Mouse (Mus musculus): ENCODE data around the gene Oscar. TPM values are rescaled to one million over a fixed set of nuclear protein-coding genes. Genes with fewer than 3 reads are reported as not detected.
A peak's percentile ranks its signal among the peaks of the same experiment; 100 is the strongest.

The Oscar gene
- 1 to 10 TPM in 2 of 4 experiments, under 1 TPM in 2; 0.66 to 1.5 (median 1.1) TPM for total RNA-seq (2022)

DNA sequence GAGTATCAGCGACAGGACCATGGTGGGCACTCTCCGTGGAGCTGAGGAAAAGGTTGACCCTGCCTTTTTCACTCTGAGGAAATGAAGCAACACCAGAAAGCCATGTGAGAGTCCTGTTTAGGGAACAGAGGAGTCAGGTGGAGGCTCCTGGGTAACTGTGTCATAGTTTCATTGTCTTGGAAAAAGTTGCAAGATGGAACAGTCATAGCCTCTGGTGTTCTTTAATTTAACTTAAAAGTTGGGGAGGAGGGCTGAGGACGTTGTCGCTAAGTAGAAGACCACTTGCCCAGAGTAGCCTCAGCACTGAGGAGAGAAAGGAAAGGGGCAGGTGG, at the start of gene Oscar:
Gene Oscar, minus strand, starts transcription at position 101 of the 332 bp plus-strand sequence.
- no peak for DNase-seq (ENCODE audit: low spot score in 2 of 2)

DNA sequence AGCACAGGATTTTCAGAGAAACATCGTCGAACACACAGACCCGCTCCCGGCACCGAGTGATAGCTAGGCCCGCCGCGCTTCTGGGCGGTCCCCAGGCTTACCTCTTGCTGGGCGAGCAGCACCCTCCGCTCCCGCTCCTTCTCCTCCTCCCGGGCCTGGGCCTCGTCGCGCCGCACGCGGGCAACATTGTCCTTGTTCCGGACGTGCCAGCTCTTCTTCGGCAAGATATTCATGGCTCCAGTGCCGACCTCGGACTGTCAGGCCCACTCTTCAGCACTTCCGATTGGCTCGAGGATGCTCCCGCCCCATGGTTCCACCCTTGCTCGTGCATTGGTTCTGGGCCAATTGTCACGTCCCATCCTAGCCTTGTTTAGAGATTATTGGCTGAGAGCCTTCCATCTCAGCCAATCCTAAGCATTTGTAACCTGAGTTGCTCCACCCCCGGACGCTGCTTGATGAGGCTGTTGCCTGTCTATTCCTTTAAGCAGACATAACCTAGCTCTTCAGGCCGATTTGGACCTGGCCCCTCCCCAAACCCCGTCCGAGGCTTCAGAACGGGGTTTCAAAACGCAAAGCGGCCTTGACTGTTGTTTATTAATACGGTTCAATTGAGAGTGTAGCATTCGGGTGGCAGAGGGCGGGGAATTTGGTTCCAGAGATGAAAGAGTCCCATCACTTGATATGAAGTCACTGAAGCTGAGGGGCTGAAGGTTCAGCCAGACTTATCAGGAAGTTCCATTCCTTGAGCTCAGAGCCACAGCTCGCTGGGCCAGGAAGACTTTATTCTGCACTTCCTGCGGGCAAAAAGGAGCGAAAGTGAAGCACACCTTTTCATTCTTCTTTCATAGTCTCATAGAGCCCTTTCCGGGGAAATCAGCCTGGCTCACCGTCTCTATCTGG, 49.5 kb upstream of the Oscar start, which contains the start of gene Leng1:
Gene Leng1, minus strand, starts transcription at position 626 of the 900 bp plus-strand sequence.
- peak; percentile 97 for DNase-seq (ENCODE audit: low spot score in 2 of 2)

DNA sequence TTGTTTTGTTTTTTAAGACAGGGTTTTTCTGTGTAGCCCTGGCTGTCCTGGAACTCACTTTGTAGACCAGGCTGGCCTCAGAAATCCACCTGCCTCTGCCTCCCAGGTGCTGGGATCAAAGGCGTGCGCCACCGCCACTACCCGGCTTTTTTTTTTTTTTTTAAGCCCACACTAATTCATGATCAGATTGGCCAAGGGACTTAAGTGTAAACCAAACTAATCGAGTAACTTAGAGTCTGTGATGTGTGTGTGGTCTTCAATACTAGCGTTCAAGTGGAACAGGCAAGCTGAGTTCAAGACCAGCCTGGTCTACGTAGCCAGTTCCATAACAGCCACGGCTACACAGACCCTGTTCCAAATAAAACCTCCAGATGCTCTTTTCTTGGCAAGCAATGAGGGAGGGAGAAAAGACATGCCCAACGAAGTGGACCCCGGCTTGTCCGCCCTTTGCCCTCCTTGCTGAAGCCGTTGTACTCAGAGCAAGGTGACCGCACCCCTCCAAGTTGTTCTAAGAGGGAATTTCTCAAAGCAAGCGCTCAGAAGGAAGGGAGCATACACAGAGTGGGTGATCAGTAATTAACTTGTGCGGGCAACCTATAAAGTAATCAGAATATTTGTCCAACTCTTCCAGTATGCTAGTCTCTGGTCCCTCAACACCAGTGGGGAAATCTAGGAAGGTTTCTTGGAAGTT, 48.7 kb upstream of the Oscar start:
- no peak for DNase-seq (ENCODE audit: low spot score in 2 of 2)

DNA sequence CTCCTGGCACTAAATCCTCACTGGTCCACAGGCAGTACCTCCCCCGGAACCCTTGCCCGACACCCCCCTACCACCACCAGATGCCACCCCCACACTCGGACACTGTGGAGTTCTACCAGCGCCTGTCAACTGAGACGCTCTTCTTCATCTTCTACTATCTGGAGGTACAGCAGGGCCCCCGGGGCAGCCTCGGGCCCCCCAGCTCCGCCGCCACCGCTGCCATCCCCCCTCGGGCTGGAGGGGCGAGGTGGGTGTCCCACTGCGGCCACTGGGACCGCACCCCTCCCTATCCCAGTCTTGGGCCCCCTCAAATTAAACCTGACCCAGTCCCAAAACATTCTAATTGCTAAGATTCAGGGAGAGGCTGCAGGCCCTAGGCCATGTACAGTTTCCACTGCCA, 42.6 kb upstream of the Oscar start:
- DNase-seq (ENCODE audit: low spot score in 2 of 2), result no peak

DNA sequence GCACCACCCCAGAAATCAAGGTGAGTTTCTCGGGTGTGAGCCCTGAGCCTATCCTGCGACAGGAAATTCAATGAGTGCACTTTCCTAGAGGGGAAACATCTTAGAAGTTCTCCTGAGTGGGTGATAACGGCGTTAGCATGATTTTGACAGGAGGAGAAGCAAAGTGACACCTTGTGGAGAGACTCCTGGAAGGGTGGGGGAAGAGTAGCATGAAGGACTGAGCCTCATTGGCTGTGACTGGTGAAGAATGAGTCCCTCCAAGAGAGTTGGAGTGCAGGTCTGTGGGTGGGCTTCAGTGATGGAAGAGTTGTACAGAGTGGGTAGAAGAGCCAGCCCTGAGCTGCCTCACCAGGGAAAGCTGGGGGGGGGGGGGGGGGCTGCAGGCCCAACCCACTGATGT, 41.0 kb upstream of the Oscar start:
- no peak for DNase-seq (ENCODE audit: low spot score in 2 of 2)

DNA sequence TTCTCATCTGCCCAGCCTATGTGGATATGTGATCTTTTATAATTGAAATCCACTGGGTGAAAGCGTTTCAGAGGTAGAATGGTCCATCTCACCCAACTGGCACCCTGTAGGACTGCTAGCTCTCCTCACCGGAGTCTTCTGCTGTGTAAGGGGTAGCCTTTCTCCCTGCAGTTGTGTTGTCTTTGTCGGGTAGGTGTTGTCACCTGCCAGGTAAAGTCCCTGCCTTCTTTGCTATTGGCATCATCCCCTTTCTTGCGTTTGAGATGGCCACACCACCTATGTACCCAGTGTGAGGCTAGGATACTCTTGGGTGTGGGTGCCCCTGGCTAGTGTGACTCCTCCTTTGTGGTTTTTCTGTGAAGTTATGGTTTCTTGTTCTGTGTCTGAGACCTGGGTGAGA, 30.7 kb upstream of the Oscar start:
- DNase-seq (ENCODE audit: low spot score in 2 of 2), result no peak

DNA sequence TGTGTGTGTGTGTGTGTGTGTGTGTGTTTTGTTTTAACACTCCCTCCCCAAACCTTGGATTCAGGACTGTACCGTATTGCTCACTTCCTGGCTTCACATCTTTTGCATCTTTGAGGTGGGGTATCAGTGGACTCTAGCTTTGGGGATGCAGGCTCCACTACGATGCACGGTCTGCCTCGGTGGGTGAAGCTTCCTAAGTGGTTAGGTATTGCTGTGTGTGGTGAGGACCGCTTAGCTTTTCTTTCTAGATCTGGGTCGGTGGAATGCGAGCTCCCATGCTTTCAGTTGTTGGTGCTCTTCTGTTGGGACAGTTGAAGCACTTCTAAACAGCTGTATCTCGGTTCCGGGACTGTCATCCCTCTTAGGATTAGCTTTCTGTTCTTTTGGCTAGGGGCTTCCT, 30.2 kb upstream of the Oscar start:
- no peak for DNase-seq (ENCODE audit: low spot score in 2 of 2)

DNA sequence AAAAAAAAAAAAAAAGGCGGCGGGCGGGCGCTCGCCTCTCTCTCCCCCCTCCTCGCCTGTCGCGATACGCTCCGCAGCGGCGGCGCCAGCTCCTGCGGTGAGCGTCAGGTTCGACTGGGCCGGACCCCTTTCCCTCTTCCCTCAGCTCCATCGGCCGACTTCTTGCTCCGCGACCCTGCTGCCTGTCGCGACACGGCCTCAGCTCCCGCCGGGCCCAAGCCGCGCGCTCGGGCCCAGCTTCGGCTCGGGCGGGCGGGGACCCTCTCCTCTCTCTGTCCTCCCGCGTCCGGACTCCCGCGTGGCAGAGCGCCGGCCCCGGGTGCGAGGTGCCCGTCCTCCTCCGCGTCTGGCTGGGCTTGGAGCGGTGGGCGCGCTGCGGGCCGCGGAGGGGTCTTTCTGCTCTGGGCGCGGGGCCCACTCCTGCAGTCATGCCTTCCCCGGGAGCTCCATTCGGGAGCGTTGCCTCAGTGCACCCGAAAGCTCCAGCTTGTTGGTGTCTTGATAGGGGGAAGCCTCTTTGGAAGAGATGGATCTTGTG, 29.6 kb upstream of the Oscar start:
- peak in 1 of 2 experiments; percentile 37 for DNase-seq (ENCODE audit: low spot score in 2 of 2)

DNA sequence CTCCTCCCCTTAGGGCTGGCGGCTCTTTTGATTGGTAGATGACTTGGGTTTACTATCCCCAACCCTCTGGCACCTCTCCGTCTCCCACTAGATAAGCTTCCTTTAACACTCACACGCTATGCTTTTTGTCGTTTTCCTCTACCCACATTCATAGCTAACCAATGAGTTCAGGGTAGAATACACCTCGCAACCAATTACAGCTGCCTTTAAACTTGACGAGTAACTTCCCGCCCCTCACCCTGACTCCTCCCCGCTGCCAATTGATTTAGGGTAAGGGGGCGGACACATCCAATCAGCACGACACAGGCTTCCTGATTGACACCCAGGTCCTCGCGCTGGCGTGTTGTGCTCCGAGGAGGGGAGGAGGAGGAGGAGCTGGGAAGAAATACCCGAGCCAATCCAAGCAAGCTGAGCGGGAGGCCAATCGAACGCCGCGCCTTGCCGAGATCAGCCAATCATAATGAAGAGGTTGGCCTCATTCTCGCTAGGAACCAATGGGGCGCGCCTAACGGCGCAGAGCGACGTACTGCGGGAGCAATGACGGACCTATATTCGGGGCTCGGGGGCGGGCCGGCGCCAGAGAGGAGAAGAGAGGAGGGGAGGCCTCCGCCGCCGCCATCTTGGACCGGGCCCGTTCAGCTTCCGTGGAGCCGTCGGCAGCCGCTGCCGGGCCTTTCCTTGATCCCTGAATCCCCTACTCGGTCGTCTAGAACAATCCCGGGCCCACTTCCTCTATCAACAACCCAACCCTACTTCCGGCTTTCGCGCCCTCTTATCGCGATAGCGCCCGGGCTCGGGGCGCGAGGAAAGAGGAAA, 28.9 kb upstream of the Oscar start, which contains the start of gene Cnot3:
Gene Cnot3, plus strand, starts transcription at position 597 of the 816 bp plus-strand sequence.
- peak; percentile 100 for DNase-seq (ENCODE audit: low spot score in 2 of 2)

DNA sequence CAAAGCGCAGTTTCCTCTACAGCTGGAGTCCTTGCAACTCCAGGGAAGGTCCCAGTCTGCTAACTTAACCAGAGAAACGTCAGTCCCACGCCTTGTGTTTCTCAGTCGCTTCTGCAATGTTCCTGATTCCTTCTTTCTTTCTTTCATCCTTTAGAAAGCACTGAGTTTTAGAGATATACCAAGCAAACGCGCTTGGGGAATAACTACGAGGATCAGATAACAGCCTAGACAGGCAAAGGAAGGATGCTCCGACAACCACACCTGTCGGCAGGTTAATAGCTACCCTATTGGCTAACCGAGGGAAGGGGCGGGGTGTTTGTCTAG, 28.4 kb upstream of the Oscar start:
- DNase-seq (ENCODE audit: low spot score in 2 of 2), result no peak

DNA sequence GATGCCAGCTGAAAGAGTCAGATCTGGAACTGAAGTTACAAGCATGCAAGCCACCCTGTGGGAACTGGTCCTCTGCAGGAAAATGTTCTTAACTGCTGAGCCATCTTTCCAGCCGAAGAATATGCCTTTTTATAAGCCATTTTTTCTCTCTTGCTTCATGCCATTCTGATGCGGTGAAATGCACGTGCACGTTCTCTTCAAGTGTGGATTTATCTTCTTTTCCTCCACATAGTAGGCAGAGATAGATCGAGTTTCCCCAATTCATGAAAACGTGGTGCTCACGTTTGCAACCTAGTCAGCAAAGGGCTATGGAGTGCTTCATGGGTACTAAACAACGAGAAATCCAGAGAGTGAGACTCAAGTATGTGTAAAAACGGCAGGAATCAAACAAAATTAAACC, 27.9 kb upstream of the Oscar start:
- DNase-seq (ENCODE audit: low spot score in 2 of 2), result no peak

DNA sequence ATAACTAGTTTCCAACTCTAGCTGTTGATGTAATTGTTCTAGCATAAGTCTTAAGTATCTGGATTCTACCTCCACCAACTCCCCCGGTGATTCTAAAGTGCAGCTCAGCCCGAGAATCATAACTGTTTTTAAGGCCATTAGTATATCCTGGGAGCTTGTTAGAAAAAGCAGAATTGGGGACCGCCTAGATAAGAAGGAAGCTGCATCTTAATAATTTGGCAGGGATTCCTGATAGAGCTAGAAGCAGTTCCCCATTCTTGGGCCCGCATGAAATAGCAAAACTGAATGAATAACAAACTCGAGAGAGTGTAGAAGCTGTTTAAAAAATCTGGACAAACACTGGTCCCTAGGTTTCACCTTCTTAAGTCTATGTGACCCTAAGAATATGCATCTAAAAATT, 27.5 kb upstream of the Oscar start:
- no peak for DNase-seq (ENCODE audit: low spot score in 2 of 2)

DNA sequence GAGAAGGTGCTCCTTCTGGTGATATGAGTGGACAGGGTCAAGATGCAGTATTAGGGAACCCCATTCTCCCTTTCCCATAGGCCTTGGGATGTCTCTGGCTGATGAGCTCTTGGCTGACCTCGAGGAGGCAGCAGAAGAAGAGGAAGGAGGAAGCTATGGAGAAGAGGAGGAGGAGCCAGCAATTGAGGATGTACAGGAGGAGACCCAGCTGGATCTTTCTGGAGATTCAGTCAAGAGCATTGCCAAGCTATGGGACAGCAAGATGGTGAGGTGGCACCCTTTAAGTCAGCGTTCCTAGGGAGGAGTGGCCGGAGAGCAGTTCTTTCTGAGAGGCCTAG, 14.5 kb upstream of the Oscar start:
- DNase-seq (ENCODE audit: low spot score in 2 of 2), result no peak

DNA sequence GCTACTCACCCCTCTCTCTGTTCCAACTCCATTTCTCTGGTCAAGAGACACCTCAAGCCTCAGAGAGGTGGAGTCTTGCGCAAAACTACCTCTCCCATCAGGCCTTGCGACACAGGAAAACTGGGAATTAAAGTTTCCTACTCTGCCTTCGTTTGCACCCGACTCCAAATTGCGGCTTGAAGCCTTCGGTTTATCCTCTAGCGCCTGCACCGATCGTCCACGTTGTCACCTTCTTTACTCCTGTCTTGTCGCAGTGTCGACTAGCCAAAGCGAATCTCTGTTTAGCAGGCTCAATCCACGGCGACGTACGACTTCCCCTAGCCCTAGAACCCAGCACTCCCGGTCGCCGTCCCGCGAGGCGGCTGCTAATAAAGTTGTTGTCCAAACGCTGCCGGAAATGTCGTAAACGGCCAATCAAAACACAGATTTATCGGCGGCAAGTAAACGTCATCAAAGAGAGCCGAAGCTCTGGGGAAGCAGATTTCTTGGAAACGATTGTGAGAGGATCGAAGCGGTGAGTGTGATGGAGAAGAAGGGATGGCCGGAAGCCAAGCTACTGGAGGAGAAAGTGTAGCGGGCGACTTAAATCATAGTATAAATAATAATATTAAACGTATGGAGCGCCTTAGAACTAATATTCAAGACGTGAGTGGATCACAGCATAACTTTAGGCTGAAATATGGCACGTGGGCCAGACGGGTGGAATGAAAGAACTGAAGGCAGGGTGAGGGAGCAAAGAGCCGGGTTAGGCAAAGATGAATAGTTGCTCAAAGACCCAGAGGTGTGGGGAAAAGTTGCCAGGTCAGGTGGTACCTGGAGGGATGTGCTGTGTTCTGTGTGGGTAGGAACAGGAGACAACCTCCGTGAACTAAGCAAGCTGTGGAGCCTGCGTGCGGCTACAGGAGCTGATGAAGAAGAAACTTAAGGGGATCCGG, 13.9 kb upstream of the Oscar start, which contains the start of the genes Tfpt and Prpf31:
Gene Tfpt, minus strand, starts transcription at position 387 of the 935 bp plus-strand sequence.
Gene Prpf31, plus strand, starts transcription at position 443 of the 935 bp plus-strand sequence.
- peak; percentile 93 to 95 for DNase-seq (ENCODE audit: low spot score in 2 of 2)

DNA sequence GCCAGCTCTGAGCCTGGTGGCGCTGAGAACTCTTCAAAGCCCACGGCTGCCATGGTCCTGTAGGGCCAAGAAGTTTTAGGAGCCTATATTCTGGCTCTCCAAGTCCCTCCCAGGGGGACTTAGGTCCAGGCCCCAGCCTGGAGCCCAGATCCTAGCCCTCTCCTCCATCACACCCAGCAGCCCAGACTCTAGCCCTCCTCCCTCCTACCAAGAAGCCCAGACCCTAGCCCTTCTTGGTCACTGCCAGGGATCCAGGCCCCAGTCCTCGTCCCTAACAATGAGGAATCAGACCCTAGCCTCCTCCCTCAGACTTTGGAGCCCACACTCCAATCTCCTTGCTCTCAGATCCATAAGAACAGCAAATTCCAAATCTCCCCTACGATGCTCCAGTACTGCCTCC, 13.1 kb upstream of the Oscar start:
- no peak for DNase-seq (ENCODE audit: low spot score in 2 of 2)

DNA sequence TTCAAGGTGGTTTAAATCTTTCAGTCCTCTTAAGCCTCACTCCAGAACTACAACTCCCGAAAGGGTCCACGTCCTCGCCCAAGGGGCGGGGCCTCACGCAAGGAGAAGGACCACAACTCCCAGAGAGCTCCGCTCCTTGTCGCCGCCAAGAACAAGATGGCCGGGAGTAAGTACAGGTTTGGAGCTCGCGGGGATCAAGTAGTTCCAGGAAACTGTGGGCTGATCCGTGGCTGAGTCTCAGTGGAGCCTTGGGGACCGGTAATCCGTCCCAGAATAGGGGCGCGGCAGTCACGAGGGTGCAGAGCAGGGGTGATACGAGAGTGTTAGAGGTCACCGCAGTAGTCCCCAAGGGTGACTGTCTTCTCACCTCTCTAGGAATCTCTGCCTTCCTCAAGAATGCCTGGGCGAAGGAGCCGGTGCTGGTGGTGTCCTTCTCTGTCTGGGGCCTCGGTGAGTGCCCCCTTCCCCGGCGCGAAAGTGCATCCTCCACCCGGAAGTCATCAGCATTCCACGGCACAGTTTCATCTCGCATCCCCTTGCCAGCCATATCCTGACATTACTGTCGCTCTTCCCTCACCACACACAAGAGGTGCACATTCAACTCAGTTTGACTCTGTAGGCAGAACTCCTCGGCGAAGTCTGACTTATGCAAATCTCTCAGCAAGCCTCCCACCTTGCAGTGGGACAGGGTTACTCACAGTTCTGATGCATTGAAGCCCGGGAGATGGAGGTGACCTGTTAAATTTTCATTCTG, 1.5 kb upstream of the Oscar start, which contains the start of gene Ndufa3:
Gene Ndufa3, plus strand, starts transcription at position 132 of the 754 bp plus-strand sequence.
- peak; percentile 83 to 87 for DNase-seq (ENCODE audit: low spot score in 2 of 2)

DNA sequence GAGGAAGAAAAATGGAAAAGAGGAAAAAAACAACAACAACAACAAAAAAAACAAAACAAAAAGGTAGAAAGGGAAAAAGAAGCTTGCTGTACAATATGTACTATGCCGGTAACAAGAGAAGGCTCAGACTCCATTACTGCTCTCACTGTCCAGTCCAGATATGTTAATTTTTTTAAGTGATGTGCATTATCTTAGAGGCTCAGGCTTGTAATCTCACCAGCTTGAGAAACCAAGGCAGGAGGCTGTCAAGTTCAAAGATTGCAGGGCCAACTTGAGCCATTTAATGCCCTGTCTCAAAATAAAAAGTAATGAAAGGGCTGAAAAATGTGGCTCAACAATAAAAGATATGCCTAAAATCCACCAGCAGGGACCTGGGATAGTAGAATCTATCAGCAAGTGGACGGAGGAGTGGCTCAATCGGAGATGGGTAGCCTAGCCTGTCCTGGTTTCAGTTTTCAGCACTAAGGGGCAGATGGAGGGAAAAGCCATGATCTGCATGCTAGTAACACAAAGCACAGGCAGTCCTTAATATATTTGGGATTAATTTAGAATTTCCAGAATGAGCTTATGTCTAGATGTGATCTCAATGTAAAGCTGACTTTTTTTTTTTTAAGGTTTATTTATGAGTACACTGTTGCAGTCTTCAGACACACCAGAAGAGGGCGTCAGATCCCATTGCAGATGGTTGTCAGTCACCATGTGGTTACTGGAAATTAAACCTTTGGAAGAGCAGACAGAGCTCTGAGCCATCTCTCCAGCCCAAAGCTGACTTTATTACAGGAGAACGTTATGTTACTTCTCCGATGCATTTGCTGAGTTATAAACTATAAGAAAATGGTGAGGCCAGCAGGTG, 658 bp upstream of the Oscar start:
- peak; percentile 41 to 50 for DNase-seq (ENCODE audit: low spot score in 2 of 2)

DNA sequence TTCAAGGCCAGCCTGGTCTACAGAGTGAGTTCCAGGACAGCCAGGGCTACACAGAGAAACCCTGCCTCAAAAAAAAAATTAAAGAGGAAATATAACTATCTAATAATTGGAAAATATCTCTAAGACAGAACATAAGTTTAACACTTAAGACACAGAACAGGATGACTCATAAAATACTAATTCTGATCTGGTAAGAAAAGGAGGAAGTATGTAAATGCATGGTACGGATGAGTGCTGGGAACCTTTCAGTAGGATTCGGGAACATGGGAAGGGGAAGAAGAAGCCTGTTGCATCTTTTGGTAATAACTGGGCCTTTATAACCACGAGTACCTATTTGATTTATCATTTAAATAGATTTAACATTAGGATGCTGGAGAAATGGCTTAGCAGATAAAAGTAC, 1.9 kb downstream of the Oscar start:
- no peak for DNase-seq (ENCODE audit: low spot score in 2 of 2)

DNA sequence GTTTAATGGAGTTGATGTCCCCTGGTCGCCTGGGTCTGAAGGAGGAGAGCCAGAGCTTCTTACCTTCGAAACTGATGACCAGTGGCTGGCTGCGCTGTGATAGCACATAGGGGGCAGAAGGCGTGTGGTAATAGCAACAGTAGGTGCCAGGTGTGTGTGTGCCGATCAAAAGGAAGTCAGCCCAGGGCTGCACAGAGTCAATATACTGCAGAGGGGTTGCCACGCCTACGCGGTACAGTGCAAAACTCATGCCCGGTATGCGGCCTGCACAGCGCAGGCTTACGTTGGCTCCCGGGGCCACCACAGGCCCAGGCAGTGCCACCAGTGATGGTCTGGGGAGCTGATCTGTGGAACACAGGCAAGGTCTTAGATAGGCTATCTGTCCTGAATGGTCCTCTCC, 5.0 kb downstream of the Oscar start:
- no peak for DNase-seq (ENCODE audit: low spot score in 2 of 2)
